Mouse (Mus musculus) kidney, adult 2 months (tissue): ENCODE measurements at regions not wholly inside any gene's neighbourhood (a gene's known extent, or its start where the extent isn't known, plus 50 kb on each side); places are given as distances from the start of the nearest gene placed in this dataset.

Source experiments
- DNase-seq: peaks from one replicate; pipeline ENCODE4 v3.0.0; 2021
- H3K27ac ChIP-seq: fragments of 200-500 bp; 2 replicates; pipeline ENCODE4 v1.5.1; 2012; ENCODE audit warnings: low read depth, low read length, control low read depth, inconsistent platforms; ENCODE audit not compliant: insufficient read depth
- H3K27me3 ChIP-seq: fragments of 200-500 bp; replicated peaks from 2 replicates; pipeline ENCODE4 v1.6.1; 2012; ENCODE audit warnings: mild to moderate bottlenecking, moderate library complexity, low read length, inconsistent platforms; ENCODE audit not compliant: control insufficient read depth, insufficient read depth
- H3K36me3 ChIP-seq: fragments of 200-500 bp; 2 replicates; pipeline ENCODE4 v1.6.1; 2012; ENCODE audit warnings: mild to moderate bottlenecking, moderate library complexity, low read length, inconsistent platforms; ENCODE audit not compliant: control insufficient read depth, insufficient read depth
- H3K4me1 ChIP-seq: fragments of 200-500 bp; 2 replicates; pipeline ENCODE4 v1.6.1; 2011; ENCODE audit warnings: low read length; ENCODE audit not compliant: control insufficient read depth, insufficient read depth
- H3K4me3 ChIP-seq: fragments of 200-500 bp; 2 replicates; pipeline ENCODE4 v1.5.1; 2011; ENCODE audit warnings: mild to moderate bottlenecking, low read depth, low read length, control low read depth; ENCODE audit not compliant: insufficient read depth
- CTCF ChIP-seq: fragments of 200-500 bp; conservative IDR thresholded peaks from 2 replicates; pipeline ENCODE4 v1.5.1; 2011; ENCODE audit warnings: low read depth, mild to moderate bottlenecking, control low read depth, low read length, moderate library complexity, mixed read lengths; ENCODE audit not compliant: insufficient read depth, insufficient read length
- POLR2A ChIP-seq: fragments of 200-500 bp; IDR thresholded peaks from one replicate; pipeline ENCODE4 v1.6.1; 2011; ENCODE audit warnings: low read depth, low read length, control low read depth
- WGBS: fragments of 180-500 bp; shearing (Covaris S2); methylation state at CpG from one replicate; pipeline ENCODE4 v1.1.7; 2018; 5-methylcytosine and 5-hydroxymethylcytosine counted together

GRCm38 (mm10) chr15:59171120-59171519 is 282.0 kb downstream of the Gm49356 start:
- no peak for TF ChIP-seq POLR2A
- no peak for TF ChIP-seq CTCF
- H3K27ac ChIP-seq: no peak overlapping the region; the same call in 1 of the 2 replicates
- peaks cover 14% of the 10 kb centered on the region for H3K4me1 ChIP-seq
- H3K36me3 ChIP-seq: no peaks in the 10 kb centered on the region
- WGBS: 27% methylated on average over 6 of the region's 6 CpGs
- no peaks in the 10 kb centered on the region for H3K27me3 ChIP-seq
- H3K4me3 ChIP-seq: no peak overlapping the region
- peak; percentile 65 for DNase-seq

GRCm38 (mm10) chr15:59173452-59174245 is 284.6 kb downstream of the Gm49356 start:
- H3K27ac ChIP-seq: no peak overlapping the region
- whole genome bisulfite sequencing: 88% methylated on average over 21 of the region's 21 CpGs
- no peak overlapping the region for H3K4me3 ChIP-seq
- H3K27me3 ChIP-seq: no peaks in the 10 kb centered on the region
- TF ChIP-seq CTCF (no peak), POLR2A (no peak)
- no peak for DNase-seq
- H3K4me1 ChIP-seq: peaks cover 9% of the 10 kb centered on the region
- H3K36me3 ChIP-seq: no peaks in the 10 kb centered on the region

- 68% methylated on average over 7 of the region's 7 CpGs for WGBS
- no peak overlapping the region for H3K4me3 ChIP-seq
- no peaks in the 10 kb centered on the region for H3K36me3 ChIP-seq
- H3K4me1 ChIP-seq: peaks cover 9% of the 10 kb centered on the region
- peak; percentile 80 for DNase-seq
- TF ChIP-seq CTCF: no peak
- no peak for TF ChIP-seq POLR2A
- no peaks in the 10 kb centered on the region for H3K27me3 ChIP-seq
- H3K27ac ChIP-seq: no peak overlapping the region
These were observed 285.2 kb downstream of the Gm49356 start for GRCm38 (mm10) chr15:59174246-59174751.

DNA sequence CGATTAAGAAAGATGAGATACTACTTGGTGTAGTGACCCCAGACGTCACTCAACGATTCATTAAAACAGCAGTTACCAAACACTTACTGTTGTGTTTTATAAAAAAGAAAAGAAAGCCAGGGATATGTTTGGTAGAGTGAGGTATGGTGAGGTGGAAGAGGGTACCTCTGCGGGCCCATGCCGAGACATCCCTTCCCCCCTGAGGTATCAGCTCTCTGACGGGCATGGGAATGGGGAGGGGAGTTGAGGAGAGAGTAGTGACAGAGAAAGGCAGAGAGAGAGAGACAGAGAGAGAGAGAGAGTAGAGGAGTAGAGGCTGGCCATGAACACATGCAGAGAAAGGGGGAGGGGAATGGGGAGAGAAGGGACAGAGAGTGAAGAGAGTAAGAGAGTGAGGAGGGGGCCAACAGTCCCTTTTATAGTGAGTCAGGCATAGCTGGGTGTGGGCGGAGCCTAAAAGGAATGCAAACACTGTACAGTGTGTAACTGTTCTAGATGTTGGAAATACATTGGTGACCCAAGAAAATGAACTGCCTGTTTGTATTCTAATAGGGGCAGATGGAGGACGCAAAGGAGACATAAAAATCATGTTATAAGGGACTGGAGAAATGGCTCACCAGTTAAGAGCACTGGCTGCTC is 285.9 kb downstream of the Gm49356 start:
- DNase-seq: no peak
- no peak overlapping the region for H3K27ac ChIP-seq
- no peaks in the 10 kb centered on the region for H3K27me3 ChIP-seq
- WGBS: 72% methylated on average over 8 of the region's 8 CpGs
- no peak overlapping the region for H3K4me3 ChIP-seq
- H3K4me1 ChIP-seq: peaks cover 4% of the 10 kb centered on the region
- TF ChIP-seq POLR2A (no peak), CTCF (no peak)
- no peaks in the 10 kb centered on the region for H3K36me3 ChIP-seq

- WGBS: 93% methylated on average over 3 of the region's 3 CpGs
- TF ChIP-seq CTCF (no peak), POLR2A (no peak)
- no peaks in the 10 kb centered on the region for H3K36me3 ChIP-seq
These were observed 291.0 kb downstream of the Gm49356 start for GRCm38 (mm10) chr15:59180076-59180475.

DNA sequence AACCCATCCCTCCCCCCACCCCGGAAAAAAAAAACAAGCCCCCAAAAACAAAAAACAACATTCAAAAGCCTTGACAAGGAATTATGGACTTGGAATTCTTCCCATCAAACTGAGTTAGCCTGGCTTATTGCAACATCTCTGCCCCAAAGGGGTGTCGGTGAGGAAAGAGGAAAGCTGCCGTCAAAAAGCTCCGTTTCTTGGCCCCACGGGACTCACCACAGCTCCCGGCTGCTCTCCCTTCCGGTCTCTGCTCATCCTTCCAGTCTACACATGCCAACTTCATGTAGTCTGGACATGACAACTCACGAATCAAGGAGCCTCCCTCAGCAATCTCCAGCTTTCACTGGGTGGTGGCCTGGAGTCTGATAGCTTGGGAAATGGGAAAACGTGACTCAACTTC is 295.4 kb downstream of the Gm49356 start:
- DNase-seq: peak; percentile 57
- no peak overlapping the region for H3K27ac ChIP-seq
- WGBS: 63% methylated on average over 9 of the region's 9 CpGs
- no peaks in the 10 kb centered on the region for H3K27me3 ChIP-seq
- no peak for TF ChIP-seq CTCF
- TF ChIP-seq POLR2A: no peak
- no peaks in the 10 kb centered on the region for H3K36me3 ChIP-seq
- H3K4me1 ChIP-seq: no peaks in the 10 kb centered on the region; the same call in 1 of the 2 replicates
- no peak overlapping the region for H3K4me3 ChIP-seq

More at GRCm38 (mm10) chr15:59180076-59180475, 291.0 kb downstream of the Gm49356 start:
- H3K27ac ChIP-seq: no peak overlapping the region
- no peak overlapping the region for H3K4me3 ChIP-seq
- H3K27me3 ChIP-seq: no peaks in the 10 kb centered on the region
- no peaks in the 10 kb centered on the region for H3K4me1 ChIP-seq
- no peak for DNase-seq

GRCm38 (mm10) chr15:59187566-59187965 is 298.5 kb downstream of the Gm49356 start:
- Histone ChIP-seq H3K4me1 (no peaks in the 10 kb centered on the region; the same call in 1 of the 2 replicates), H3K4me3 (no peak overlapping the region), H3K27me3 (no peaks in the 10 kb centered on the region), H3K36me3 (no peaks in the 10 kb centered on the region), H3K27ac (no peak overlapping the region)
- 58% methylated on average over 4 of the region's 4 CpGs for WGBS
- peak; percentile 43 for DNase-seq
- TF ChIP-seq POLR2A (no peak), CTCF (no peak)
